Mouse (Mus musculus): ENCODE results near the gene Dynlt3. TPM values are rescaled to one million over a fixed set of nuclear protein-coding genes. Genes with fewer than 3 reads are reported as not detected.
"Not testable (repeated sequence)": the region's sequence is repeated elsewhere in the genome, so short reads cannot be mapped to it uniquely, and the experiment has no call there.

The Dynlt3 gene
- 10 to 100 TPM; 59.7 to 68.7 TPM for total RNA-seq (2021)
- long read RNA-seq, experiment 1, transcript Dynlt3-201 (5 exons, 2,176 nt) = major isoform, 56 of 58 reads
- long read RNA-seq, experiment 1, partial matches to known transcripts = 2 of 58 reads
- long read RNA-seq, experiment 1, other reads (novel, unspliced or antisense) = 0 of 58 reads
- long read RNA-seq, experiment 2, transcript Dynlt3-201 (5 exons, 2,176 nt) = major isoform, 43 of 49 reads
- long read RNA-seq, experiment 2, partial matches to known transcripts = 0 of 49 reads
- long read RNA-seq, experiment 2, other reads (novel, unspliced or antisense) = 6 of 49 reads

DNA sequence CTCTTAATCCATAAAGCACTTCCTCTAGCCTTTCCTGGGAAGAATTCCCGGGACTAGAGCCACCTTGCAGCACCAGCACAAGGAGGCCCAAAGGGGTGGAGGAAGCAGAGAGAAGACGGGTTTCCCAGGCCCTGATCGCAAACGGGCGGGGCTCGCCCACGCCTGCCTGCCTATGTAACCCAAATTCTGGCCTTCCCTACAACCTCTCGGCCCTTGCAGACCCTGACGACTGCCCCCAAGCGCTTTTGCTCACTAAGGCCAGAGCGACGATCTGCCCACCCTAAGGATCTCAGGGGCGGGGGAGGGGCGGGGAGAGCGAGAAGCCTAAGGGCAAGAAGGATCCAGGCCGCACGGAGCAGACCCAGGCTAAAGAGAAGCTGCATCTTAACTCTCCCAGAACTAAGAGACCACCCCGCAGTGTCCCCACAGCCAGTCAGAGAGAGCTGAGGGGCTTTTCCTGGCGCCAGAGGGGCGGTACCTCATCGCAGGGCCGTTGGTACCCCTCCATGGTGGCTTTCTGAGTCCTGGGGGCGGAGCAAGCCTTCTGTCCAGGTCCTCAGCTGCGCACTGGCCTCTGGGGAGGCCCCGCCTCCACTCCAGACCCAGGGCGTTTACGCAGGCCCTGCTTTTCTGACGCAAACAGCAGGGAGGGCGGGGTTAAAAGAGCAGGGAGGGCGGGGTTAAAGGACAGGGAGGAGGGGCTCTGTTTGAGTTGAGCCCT, at the start of gene Dynlt3:
Dynlt3 (minus strand) TSS at position 613 of the 721 bp plus-strand sequence.
- DNase-seq (ENCODE audit: low spot score) = peak; percentile 73

DNA sequence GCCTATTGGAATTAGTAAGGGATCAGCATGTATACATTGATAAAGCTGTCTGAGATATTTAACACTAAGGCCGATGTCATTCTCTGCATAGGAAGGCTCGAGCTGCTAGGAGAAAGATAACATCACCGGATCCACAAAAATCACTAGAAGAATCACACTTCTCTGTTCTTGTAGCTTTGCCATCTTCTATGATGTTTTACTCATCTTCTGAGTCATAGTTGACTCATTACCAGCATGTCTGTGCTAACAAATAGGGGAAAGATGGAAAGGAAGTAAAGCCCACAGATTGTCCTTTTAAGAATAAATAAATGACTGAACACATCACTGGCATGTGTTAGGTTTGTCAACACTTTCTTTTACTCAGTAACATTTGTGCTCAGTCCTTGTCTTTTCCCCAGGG, 37.0 kb upstream of the Dynlt3 start:
- no peak for DNase-seq (ENCODE audit: low spot score)

DNA sequence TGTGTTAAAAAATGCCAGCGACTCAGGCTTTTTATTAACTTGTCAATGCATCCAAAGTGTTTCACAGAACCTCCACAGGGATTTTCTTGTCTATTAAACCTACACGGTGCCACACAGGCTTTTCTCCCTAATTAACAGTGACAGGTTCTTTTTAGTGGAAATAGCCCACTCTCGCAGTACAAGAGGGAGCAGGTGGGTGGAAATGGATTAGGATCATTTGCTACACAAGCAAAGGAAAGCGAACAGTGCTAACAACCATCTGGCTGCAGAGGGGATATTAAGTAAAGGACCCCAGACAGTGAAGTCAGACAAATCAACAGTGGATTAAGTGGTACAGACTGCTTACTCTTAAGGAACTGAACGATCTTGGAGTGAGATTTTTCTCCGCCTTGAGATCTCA, 33.2 kb upstream of the Dynlt3 start:
- DNase-seq (ENCODE audit: low spot score) = no peak

DNA sequence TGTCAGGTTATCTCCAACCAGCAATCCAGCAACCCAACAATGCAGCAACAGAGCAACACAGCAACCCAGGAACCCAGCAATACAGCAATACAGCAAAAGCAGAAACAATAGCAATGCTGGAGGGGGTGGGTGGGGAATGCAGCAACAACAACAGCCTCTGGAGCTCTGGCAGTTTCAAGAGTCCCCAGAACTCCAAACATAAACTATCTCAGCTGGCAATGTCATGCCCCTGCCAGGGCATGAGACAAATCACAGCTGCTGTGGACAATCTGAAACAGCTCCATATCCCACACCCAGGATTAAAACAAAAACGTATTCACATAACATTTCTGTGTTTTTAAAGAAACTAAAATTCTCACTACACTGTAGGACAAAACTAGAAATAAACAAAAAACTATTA, 9.2 kb upstream of the Dynlt3 start:
- no peak for DNase-seq (ENCODE audit: low spot score)

DNA sequence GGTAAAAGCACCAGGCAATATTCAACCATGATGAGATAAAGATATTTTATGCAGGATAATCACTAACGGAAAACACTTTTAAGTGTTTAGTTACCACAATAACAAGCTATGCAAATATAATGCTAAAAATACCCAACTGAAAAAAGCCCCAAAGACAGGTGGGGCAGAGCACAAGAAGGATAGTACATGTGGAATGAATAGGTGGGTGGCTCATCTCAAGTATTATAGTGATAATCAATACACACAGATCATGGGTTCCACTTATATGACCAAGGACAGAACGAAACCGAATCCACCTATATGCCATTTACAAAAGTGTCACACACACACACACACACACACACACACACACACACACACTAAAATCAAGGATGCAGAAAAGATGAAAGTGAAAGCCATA, 8.6 kb upstream of the Dynlt3 start:
- no peak for DNase-seq (ENCODE audit: low spot score)

DNA sequence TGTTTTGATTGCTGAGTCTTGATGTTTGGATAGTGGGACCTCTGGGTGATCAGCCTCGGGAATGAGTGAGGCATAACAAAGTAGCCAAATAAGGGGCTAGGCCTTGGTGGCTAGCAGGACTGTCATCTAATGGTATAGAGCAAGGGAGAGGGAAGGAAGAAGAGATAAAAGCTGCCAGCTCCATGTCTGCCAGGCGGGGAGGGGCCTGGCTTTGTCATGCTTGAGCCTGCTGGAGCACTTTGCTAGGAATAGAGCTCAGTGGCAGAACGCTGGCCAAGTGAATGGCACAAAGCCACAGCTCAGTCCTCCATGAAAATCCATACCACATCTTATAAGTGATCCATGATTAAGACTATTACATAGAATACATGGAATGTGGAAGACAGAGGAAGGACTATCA, 10.0 kb downstream of the Dynlt3 start:
- no peak for DNase-seq (ENCODE audit: low spot score)

DNA sequence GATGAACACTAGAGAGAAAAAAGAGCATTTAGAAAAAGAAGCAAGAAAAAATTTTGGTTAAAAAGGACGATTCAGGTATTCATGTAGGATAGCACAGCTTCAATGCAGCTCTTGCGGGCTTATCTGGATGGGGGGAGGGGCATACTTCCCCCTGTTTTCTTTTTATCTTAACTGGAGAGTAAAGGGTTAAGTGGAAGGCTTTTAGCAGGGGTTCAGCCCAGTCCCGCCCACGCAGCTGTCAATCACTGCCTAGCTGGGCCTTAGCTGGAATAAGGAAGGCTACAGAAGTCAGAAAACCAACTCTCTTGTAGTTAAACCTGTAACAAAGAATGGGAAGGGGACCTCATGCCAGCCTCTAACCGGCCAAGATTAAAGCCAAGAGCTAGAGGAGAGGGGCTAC, 22.2 kb downstream of the Dynlt3 start:
- not testable (repeated sequence) for DNase-seq (ENCODE audit: low spot score)

DNA sequence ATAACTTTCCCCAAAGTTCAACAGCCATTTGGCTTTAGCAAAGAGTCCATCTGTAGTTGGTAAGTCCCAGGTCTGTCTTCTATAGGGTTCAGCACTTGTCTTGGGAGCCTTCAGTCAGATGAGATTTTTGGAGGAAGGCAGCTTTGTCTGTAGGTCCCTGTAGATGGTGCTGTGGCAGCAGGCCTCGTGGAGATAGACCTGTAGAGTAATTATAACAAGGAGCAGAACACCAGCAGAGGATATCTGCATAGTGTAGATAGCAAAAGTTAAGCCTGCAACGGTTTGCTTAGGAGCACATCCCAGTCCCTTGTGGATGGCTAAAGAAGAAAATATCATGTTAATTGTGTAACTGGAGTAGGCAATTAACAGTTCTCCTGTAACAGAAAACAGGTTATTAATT, 22.7 kb downstream of the Dynlt3 start:
- not testable (repeated sequence) for DNase-seq (ENCODE audit: low spot score)

Other genes with a start within 250 kb of the Dynlt3 start
- gene Cybb, start 175.2 kb downstream of the Dynlt3 start, total RNA-seq (2021) = 1 to 10 TPM; 1.1 to 1.2 TPM
- gene H2al1o, start 90.6 kb downstream of the Dynlt3 start, total RNA-seq (2021) = not detected
- gene Hypm, start 183.9 kb upstream of the Dynlt3 start, total RNA-seq (2021) = not detected
- not detected for gene H2al3, start 186.7 kb upstream of the Dynlt3 start, total RNA-seq (2021)
- gene Sytl5, start 222.6 kb upstream of the Dynlt3 start, total RNA-seq (2021) = under 1 TPM in 1 of 2 experiments, not detected in 1; 0.09 TPM